In genomic region chr12:111813766-111814617, GRCm38 (mm10) we compare ENCODE assay signal across 8 mouse cellular contexts. TPM values are rescaled to one million over a fixed set of nuclear protein-coding genes. Genes with fewer than 3 reads are reported as not detected.
A peak's percentile ranks its signal among the peaks of the same experiment; 100 is the strongest.
DNase-seq lines count a peak whose midpoint lies in the region; ATAC-seq and TF ChIP-seq lines count a peak whose summit lies in the region.

Gene Xrcc3 (minus strand): TSS chr12:111813873.
Gene Zfyve21 (plus strand): TSS chr12:111814170.

- no peak for TF ChIP-seq CTCF in E14TG2a.4 (conservative IDR thresholded peaks at IDR 0.05; ENCODE audit: low read length)
- TF ChIP-seq CTCF in heart, postnatal 0 days (IDR thresholded peaks at IDR 0.05; ENCODE audit: low read depth): no peak
- TF ChIP-seq CTCF in testis, adult 2 months (IDR thresholded peaks at IDR 0.05; ENCODE audit: control insufficient read depth, insufficient read depth, insufficient replicate concordance, low read depth, low read length): no peak

- DNase-seq in c-Kit-positive CD71-positive TER-119-positive erythroid progenitor cells, embryonic 14.5 days (ENCODE audit: low spot score): peak; percentile 98
- DNase-seq in heart, postnatal 0 days (ENCODE audit: low spot score): peak; percentile 99
- DNase-seq in kidney, postnatal 4 days: peak; percentile 96 to 98

- peak; percentile 64 for TF ChIP-seq POLR2A in testis, adult 2 months (IDR thresholded peaks at IDR 0.05; ENCODE audit: control insufficient read depth, low read depth, low read length)

- H3K27me3 ChIP-seq in E14TG2a.4 (ENCODE audit: insufficient read depth, low read length): no peaks in the 10 kb centered on the region; the same call in 1 of the 2 replicates
- H3K27me3 ChIP-seq in forebrain, embryonic 12.5 days: no peaks in the 10 kb centered on the region
- no peaks in the 10 kb centered on the region for H3K27me3 ChIP-seq in heart, postnatal 0 days (ENCODE audit: control insufficient read depth, insufficient read depth, low read length)
- H3K27me3 ChIP-seq in liver, embryonic 16.5 days (ENCODE audit: control insufficient read depth, insufficient read depth, low read depth, low read length): no peaks in the 10 kb centered on the region
- H3K27me3 ChIP-seq in neural tube, embryonic 13.5 days: no peaks in the 10 kb centered on the region
- no peaks in the 10 kb centered on the region for H3K27me3 ChIP-seq in testis, adult 2 months (ENCODE audit: control insufficient read depth, insufficient read depth, low read length)

- H3K36me3 ChIP-seq in E14TG2a.4 (ENCODE audit: insufficient read depth, low read length): peaks cover 33% of the 10 kb centered on the region
- peaks cover 8% of the 10 kb centered on the region; the same call in 1 of the 2 replicates for H3K36me3 ChIP-seq in forebrain, embryonic 12.5 days (replicated peaks)
- no peaks in the 10 kb centered on the region; the same call in 1 of the 2 replicates for H3K36me3 ChIP-seq in heart, postnatal 0 days (replicated peaks; ENCODE audit: control insufficient read depth, insufficient read depth, low read length)
- 0 out of 2 replicates have a peak, but pooled peaks cover 6% of the 10 kb centered on the region for H3K36me3 ChIP-seq in liver, embryonic 16.5 days (ENCODE audit: control insufficient read depth, insufficient read depth)
- H3K36me3 ChIP-seq in neural tube, embryonic 13.5 days: 0 out of 2 replicates have a peak, but pooled peaks cover 3% of the 10 kb centered on the region
- no peaks in the 10 kb centered on the region for H3K36me3 ChIP-seq in testis, adult 2 months (ENCODE audit: control insufficient read depth, insufficient read depth, low read length)

- peaks cover 75% of the 10 kb centered on the region for H3K4me1 ChIP-seq in E14TG2a.4 (replicated peaks; ENCODE audit: low read depth, low read length)
- H3K4me1 ChIP-seq in forebrain, embryonic 12.5 days: peaks cover 52% of the 10 kb centered on the region
- H3K4me1 ChIP-seq in heart, postnatal 0 days (ENCODE audit: control insufficient read depth, insufficient read depth): peaks cover 33% of the 10 kb centered on the region
- H3K4me1 ChIP-seq in liver, embryonic 16.5 days (ENCODE audit: control insufficient read depth, low read depth, low read length): peaks cover 64% of the 10 kb centered on the region
- peaks cover 50% of the 10 kb centered on the region for H3K4me1 ChIP-seq in neural tube, embryonic 13.5 days (replicated peaks)
- peaks cover 17% of the 10 kb centered on the region for H3K4me1 ChIP-seq in testis, adult 2 months (ENCODE audit: control insufficient read depth, insufficient read depth, low read length)

- peak; percentile 92 for TF ChIP-seq EP300 in heart, postnatal 0 days (IDR thresholded peaks at IDR 0.05; ENCODE audit: low read depth)

- peak within 1 kb of the TSS; percentile 86 for H3K27ac ChIP-seq in forebrain, embryonic 12.5 days
- peak within 1 kb of the TSS; percentile 94 for H3K27ac ChIP-seq in heart, postnatal 0 days (ENCODE audit: low read depth)
- peak within 1 kb of the TSS; percentile 96 for H3K27ac ChIP-seq in liver, embryonic 16.5 days (ENCODE audit: low read length)
- H3K27ac ChIP-seq in neural tube, embryonic 13.5 days (replicated peaks): peak within 1 kb of the TSS; percentile 85
- peak within 1 kb of the TSS; percentile 72 for H3K27ac ChIP-seq in testis, adult 2 months (ENCODE audit: control insufficient read depth, insufficient read depth, low read depth, low read length)

- H3K9me3 ChIP-seq in E14TG2a.4 (ENCODE audit: low read length): no peaks in the 10 kb centered on the region
- H3K9me3 ChIP-seq in forebrain, embryonic 12.5 days: no peaks in the 10 kb centered on the region
- H3K9me3 ChIP-seq in heart, postnatal 0 days (replicated peaks; ENCODE audit: control insufficient read depth, low read length): no peaks in the 10 kb centered on the region
- no peaks in the 10 kb centered on the region for H3K9me3 ChIP-seq in liver, embryonic 16.5 days (replicated peaks; ENCODE audit: control insufficient read depth, low read length)
- no peaks in the 10 kb centered on the region for H3K9me3 ChIP-seq in neural tube, embryonic 13.5 days

- H3K4me3 ChIP-seq in E14TG2a.4 (replicated peaks; ENCODE audit: low read length): peak within 1 kb of the TSS; percentile 98
- H3K4me3 ChIP-seq in forebrain, embryonic 12.5 days (replicated peaks): peak within 1 kb of the TSS; percentile 77
- peak within 1 kb of the TSS; percentile 62 for H3K4me3 ChIP-seq in heart, postnatal 0 days (ENCODE audit: low read depth, low read length)
- H3K4me3 ChIP-seq in liver, embryonic 16.5 days (ENCODE audit: low read depth, low read length): peak within 1 kb of the TSS; percentile 86
- peak within 1 kb of the TSS; percentile 78 for H3K4me3 ChIP-seq in neural tube, embryonic 13.5 days
- peak within 1 kb of the TSS; percentile 80 for H3K4me3 ChIP-seq in testis, adult 2 months (ENCODE audit: control insufficient read depth, low read depth, low read length)

- peak; percentile 99 for ATAC-seq in forebrain, embryonic 12.5 days (ENCODE audit: low FRiP score)
- peak; percentile 96 for ATAC-seq in heart, postnatal 0 days (ENCODE audit: insufficient read depth, low read depth)
- ATAC-seq in liver, embryonic 16.5 days (ENCODE audit: low read depth): peak; percentile 93
- peak; percentile 100 for ATAC-seq in neural tube, embryonic 13.5 days (ENCODE audit: low read depth)

- under 1% methylated on average over 87 of the region's 87 CpGs for WGBS in forebrain, embryonic 12.5 days
- WGBS in heart, postnatal 0 days: under 1% methylated on average over 83 of the region's 87 CpGs
- WGBS in liver, embryonic 16.5 days (ENCODE audit: insufficient replicate concordance): 0% methylated on average over 87 of the region's 87 CpGs
- under 1% methylated on average over 86 of the region's 87 CpGs for WGBS in neural tube, embryonic 13.5 days

- H3K4me2 ChIP-seq in forebrain, embryonic 12.5 days: peak within 1 kb of the TSS; percentile 88
- peak within 1 kb of the TSS; percentile 86 for H3K4me2 ChIP-seq in heart, postnatal 0 days (ENCODE audit: low read depth, low read length)
- H3K4me2 ChIP-seq in liver, embryonic 16.5 days (ENCODE audit: low read depth, low read length): peak within 1 kb of the TSS; percentile 87
- H3K4me2 ChIP-seq in neural tube, embryonic 13.5 days: peak within 1 kb of the TSS; percentile 87

- peak within 1 kb of the TSS; percentile 80 for H3K9ac ChIP-seq in forebrain, embryonic 12.5 days
- peak within 1 kb of the TSS; percentile 70 for H3K9ac ChIP-seq in heart, postnatal 0 days (replicated peaks; ENCODE audit: low read depth, low read length)
- H3K9ac ChIP-seq in liver, embryonic 16.5 days (ENCODE audit: low read depth, low read length): peak within 1 kb of the TSS; percentile 83
- H3K9ac ChIP-seq in neural tube, embryonic 13.5 days: peak within 1 kb of the TSS; percentile 81

RNA-seq across cellular contexts. Expression of gene Xrcc3, which starts in this region (rescaled TPM):
- polyA plus RNA-seq in forebrain, embryonic 12.5 days (2016; fragmentation: Nextera tagmentation; extraction: Ambion mirVana): 10.0 and 11.6 TPM in 2 replicates
- total RNA-seq in heart, postnatal 0 days (2014; rRNA removed; ENCODE audit: low replicate concordance): 3.5 and 40.9 TPM in 2 replicates
- 1.6 and 2.0 TPM in 2 replicates for polyA plus RNA-seq in heart, postnatal 0 days (2015; fragmentation: Nextera tagmentation; extraction: Ambion mirVana)
- polyA plus RNA-seq in liver, embryonic 16.5 days (2015; fragmentation: Nextera tagmentation; extraction: Ambion mirVana): 3.5 and 5.0 TPM in 2 replicates
- 2.6 and 2.8 TPM in 2 replicates for polyA plus RNA-seq in neural tube, embryonic 13.5 days (2015; fragmentation: Nextera tagmentation; extraction: Ambion mirVana)
- polyA plus RNA-seq in testis, adult 2 months (2012; rRNA removed): 7.6 and 8.7 TPM in 2 replicates

RNA-seq across cellular contexts. Expression of gene Zfyve21, which starts in this region (rescaled TPM):
- polyA plus RNA-seq in forebrain, embryonic 12.5 days (2016; fragmentation: Nextera tagmentation; extraction: Ambion mirVana): 50.3 and 55.0 TPM in 2 replicates
- 75.9 and 85.0 TPM in 2 replicates for total RNA-seq in heart, postnatal 0 days (2014; rRNA removed; ENCODE audit: low replicate concordance)
- 91.1 and 106 TPM in 2 replicates for polyA plus RNA-seq in heart, postnatal 0 days (2015; fragmentation: Nextera tagmentation; extraction: Ambion mirVana)
- polyA plus RNA-seq in liver, embryonic 16.5 days (2015; fragmentation: Nextera tagmentation; extraction: Ambion mirVana): 70.7 and 76.8 TPM in 2 replicates
- polyA plus RNA-seq in neural tube, embryonic 13.5 days (2015; fragmentation: Nextera tagmentation; extraction: Ambion mirVana): 41.4 and 50.1 TPM in 2 replicates
- polyA plus RNA-seq in testis, adult 2 months (2012; rRNA removed): 22.6 and 23.8 TPM in 2 replicates

Comparison
In these comparisons a context has a peak if more than half of its experiments do, and no peak if none do; other contexts are left out.
1. Peak in every context shown above with its lines: DNase-seq, ATAC-seq, H3K4me3 ChIP-seq and H3K27ac ChIP-seq.